Mouse (Mus musculus) T-helper 1 cell (primary cell): ENCODE measurements at regions not wholly inside any gene's neighbourhood (a gene's known extent, or its start where the extent isn't known, plus 50 kb on each side); places are given as distances from the start of the nearest gene placed in this dataset.

ENCODE experiments used
- in situ Hi-C: fragments of 300-600 bp; cut with MboI, MseI; formaldehyde crosslinking; loops from one replicate; pipeline ENCODE4 v1.15.1; 2025; ENCODE audit warnings: high pct_unique_total_duplicates

GRCm38 (mm10) chr5:47508689-47509301 lies 474.1 kb upstream of the Slit2 start:
- in situ Hi-C loops = no loop called here

- in situ Hi-C loops = no loop called here
Observed at GRCm38 (mm10) chr5:47522161-47522942, 460.6 kb upstream of the Slit2 start.

- in situ Hi-C loops = no loop called here
Observed at GRCm38 (mm10) chr5:47528671-47529070, 454.3 kb upstream of the Slit2 start.

GRCm38 (mm10) chr5:47537532-47537931 lies 445.4 kb upstream of the Slit2 start:
- in situ Hi-C loops = no loop called here

- in situ Hi-C loops = no loop called here
Observed at GRCm38 (mm10) chr5:47542248-47542647, 440.7 kb upstream of the Slit2 start.

- in situ Hi-C loops = no loop called here
Observed at GRCm38 (mm10) chr5:47556717-47557116, 426.2 kb upstream of the Slit2 start.

GRCm38 (mm10) chr5:47557152-47557800 lies 425.7 kb upstream of the Slit2 start:
- in situ Hi-C loops = no loop called here
